16 mouse cellular contexts compared by ENCODE assay signal in the genomic region with DNA sequence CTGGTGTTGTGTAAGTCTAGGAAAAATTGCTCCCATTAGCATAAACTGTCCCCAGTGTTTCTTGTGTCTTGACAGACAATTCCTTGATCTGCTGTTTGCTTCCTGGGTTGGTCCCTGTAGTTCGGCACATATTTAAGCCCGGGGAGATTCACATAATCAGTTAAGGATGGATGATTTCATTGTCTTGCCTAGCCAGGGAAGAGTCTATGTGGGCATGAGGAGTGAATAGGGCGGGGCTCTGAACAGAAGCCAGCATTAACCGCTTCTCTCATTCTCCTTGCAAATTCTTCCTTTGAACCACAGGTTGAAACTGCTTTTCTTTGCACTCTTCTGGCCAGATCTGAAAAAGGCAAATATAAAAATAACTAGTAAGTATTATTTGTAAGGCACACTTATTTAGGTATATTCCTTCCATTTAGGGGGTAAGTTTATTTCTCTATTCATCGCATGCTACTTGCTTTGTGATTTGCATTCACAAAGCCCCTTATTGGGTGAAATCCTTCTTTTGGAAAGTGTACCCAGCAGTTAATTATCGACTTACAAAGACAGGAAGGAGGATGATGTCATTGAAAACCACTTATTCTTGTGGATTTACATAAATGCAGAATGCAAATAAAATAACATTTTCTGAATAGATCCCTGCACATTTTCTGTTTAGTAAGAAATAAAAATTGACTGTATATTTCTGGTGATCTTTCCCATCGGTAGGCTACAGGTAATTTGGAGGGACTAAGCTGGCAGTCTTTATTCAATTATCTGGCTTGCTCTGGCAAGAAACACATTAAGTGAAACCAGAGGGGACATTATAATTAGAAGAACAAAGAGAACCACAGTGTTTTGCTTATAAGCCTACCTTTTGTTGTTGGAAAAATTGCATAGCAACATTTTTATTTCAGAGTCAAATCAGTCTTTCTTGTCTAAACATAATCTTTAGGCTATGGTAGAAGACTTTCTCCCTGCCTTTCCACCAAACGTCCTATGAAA. TPM values are rescaled to one million over a fixed set of nuclear protein-coding genes. Genes with fewer than 3 reads are reported as not detected.
DNase-seq lines count a peak whose midpoint lies in the region; ATAC-seq lines count a peak whose summit lies in the region.
"Had no signal": no experiment of that assay in that cellular context is flagged by ENCODE, and none has a peak within 500 bp of the region (broad histone marks: within the 10 kb centered on the region; RNA-seq: fewer than 3 reads in every experiment).

No protein-coding gene starts in this region.

- H3K4me3 ChIP-seq in forebrain, embryonic 10.5 days = no peak overlapping the region; the same call in 1 of the 2 replicates
- no peak overlapping the region for H3K4me3 ChIP-seq in hindbrain, embryonic 13.5 days
- no peak overlapping the region for H3K4me3 ChIP-seq in midbrain, embryonic 15.5 days
- H3K4me3 ChIP-seq: heart, adult 2 months; layer of hippocampus, adult 2 months; left cerebral cortex, adult 2 months; myocyte had no signal

- H3K4me2 ChIP-seq in hindbrain, embryonic 13.5 days = no peak overlapping the region
- peak overlapping the region; percentile 15 for H3K4me2 ChIP-seq in midbrain, embryonic 15.5 days

- H3K4me1 ChIP-seq in forebrain, embryonic 10.5 days = peaks cover 23% of the 10 kb centered on the region
- H3K4me1 ChIP-seq in hindbrain, embryonic 13.5 days (replicated peaks) = peaks cover 8% of the 10 kb centered on the region
- peaks cover 9% of the 10 kb centered on the region; the same call in 1 of the 2 replicates for H3K4me1 ChIP-seq in midbrain, embryonic 15.5 days

- H3K9me3 ChIP-seq in forebrain, embryonic 10.5 days = no peaks in the 10 kb centered on the region
- H3K9me3 ChIP-seq in hindbrain, embryonic 13.5 days = no peaks in the 10 kb centered on the region
- H3K9me3 ChIP-seq in midbrain, embryonic 15.5 days = no peaks in the 10 kb centered on the region

- H3K9ac ChIP-seq in hindbrain, embryonic 13.5 days = no peak overlapping the region
- no peak overlapping the region for H3K9ac ChIP-seq in midbrain, embryonic 15.5 days

- peak; percentile 56 for DNase-seq in Muller cell, postnatal 12 days (ENCODE audit: inconsistent ontology term)
- DNase-seq in forebrain, embryonic 10.5 days (ENCODE audit: extremely low spot score, low spot score) = no peak
- no peak for DNase-seq in gastrocnemius, postnatal 4 days (ENCODE audit: low spot score in 2 of 2)
- no peak for DNase-seq in embryo, embryonic 9.5 days (ENCODE audit: extremely low spot score)
- DNase-seq in left cerebral cortex, postnatal 14 days (ENCODE audit: low spot score in 2 of 2) = no peak
- DNase-seq in left cerebral cortex, postnatal 36 days (ENCODE audit: low spot score in 2 of 2) = no peak
- DNase-seq: adrenal gland, adult 2 months; cerebellum, adult 9-11 months; heart, adult 2 months; lung, adult 2 months; thymus, adult 18-20 months had no signal

- 45% methylated on average over 8 of the region's 8 CpGs for whole genome bisulfite sequencing in forebrain, embryonic 10.5 days
- WGBS in hindbrain, embryonic 13.5 days = 38% methylated on average over 8 of the region's 8 CpGs
- WGBS in midbrain, embryonic 15.5 days = 25% methylated on average over 8 of the region's 8 CpGs

- peaks cover 4% of the 10 kb centered on the region; the same call in 1 of the 2 replicates for H3K27me3 ChIP-seq in forebrain, embryonic 10.5 days (ENCODE audit: poor library complexity, severe bottlenecking)
- H3K27me3 ChIP-seq in hindbrain, embryonic 13.5 days = no peaks in the 10 kb centered on the region
- H3K27me3 ChIP-seq in midbrain, embryonic 15.5 days (replicated peaks) = no peaks in the 10 kb centered on the region

- ATAC-seq in hindbrain, embryonic 13.5 days (ENCODE audit: low FRiP score) = peak; percentile 83
- ATAC-seq in midbrain, embryonic 15.5 days (replicated peaks) = peak; percentile 69; the same call in 1 of the 2 replicates

- H3K27ac ChIP-seq in forebrain, embryonic 10.5 days = peak overlapping the region; percentile 35; the same call in 1 of the 2 replicates
- peak overlapping the region; percentile 24; the same call in 1 of the 2 replicates for H3K27ac ChIP-seq in hindbrain, embryonic 13.5 days
- no peak overlapping the region for H3K27ac ChIP-seq in midbrain, embryonic 15.5 days
- H3K27ac ChIP-seq: heart, adult 2 months; layer of hippocampus, adult 2 months; left cerebral cortex, adult 2 months had no signal

- no peaks in the 10 kb centered on the region for H3K36me3 ChIP-seq in forebrain, embryonic 10.5 days (replicated peaks)
- no peaks in the 10 kb centered on the region for H3K36me3 ChIP-seq in hindbrain, embryonic 13.5 days
- H3K36me3 ChIP-seq in midbrain, embryonic 15.5 days (replicated peaks) = no peaks in the 10 kb centered on the region

- intact Hi-C loops in left cerebral cortex, postnatal 14 days (cut with DNase I) = no loop called here
- intact Hi-C loops in left cerebral cortex, postnatal 36 days (cut with DNase I) = no loop called here

RNA-seq across cellular contexts. Expression of a gene that starts 25.4 kb away (rescaled TPM):
- polyA plus RNA-seq in forebrain, embryonic 10.5 days (2016; fragmentation: Nextera tagmentation; extraction: Ambion mirVana) = 241 and 247 TPM in 2 replicates
- 174 and 177 TPM in 2 replicates for polyA plus RNA-seq in hindbrain, embryonic 13.5 days (2015; fragmentation: Nextera tagmentation; extraction: Ambion mirVana)
- polyA plus RNA-seq in midbrain, embryonic 15.5 days (2015; fragmentation: Nextera tagmentation; extraction: Ambion mirVana) = 131 and 134 TPM in 2 replicates
- 10 to 100 TPM; 80.9 to 87.6 TPM for total RNA-seq in gastrocnemius, postnatal 4 days (2021)
- 10 to 100 TPM; 47.1 to 52.9 TPM for total RNA-seq in left cerebral cortex, postnatal 14 days (2021)
- 10 to 100 TPM; 41.6 to 46.6 TPM for total RNA-seq in left cerebral cortex, postnatal 36 days (2021)
